Mouse (Mus musculus): ENCODE data around the gene Clcnka.

The Clcnka gene

GRCm38 (mm10) chr4:141398545-141398944 is at the start of gene Clcnka:
Gene Clcnka (minus strand): TSS chr4:141398724.
- DNase-seq (ENCODE audit: low spot score in 2 of 2) = no peak

DNA sequence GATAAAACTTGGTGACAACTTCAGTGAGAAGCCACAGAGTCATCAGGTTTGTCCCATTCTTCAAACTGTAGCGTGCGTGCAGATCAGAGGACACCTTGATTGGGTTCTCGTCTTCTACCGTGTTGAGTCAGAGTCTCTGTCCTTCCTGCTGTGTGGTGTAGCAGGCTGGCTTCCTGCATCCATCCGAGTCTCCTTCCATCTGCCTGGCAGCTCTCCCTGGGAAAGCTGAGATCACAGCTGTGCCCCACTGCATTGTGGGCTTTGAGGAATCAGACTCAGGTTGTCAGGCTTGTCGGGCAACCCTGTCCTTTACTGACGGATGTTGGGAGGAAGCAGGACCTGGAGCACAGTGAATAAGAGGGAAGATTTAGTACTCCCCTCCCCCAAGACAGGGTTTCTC is 47.7 kb upstream of the Clcnka start:
- peak in 1 of 2 experiments; percentile 43 for DNase-seq (ENCODE audit: low spot score in 2 of 2)

DNA sequence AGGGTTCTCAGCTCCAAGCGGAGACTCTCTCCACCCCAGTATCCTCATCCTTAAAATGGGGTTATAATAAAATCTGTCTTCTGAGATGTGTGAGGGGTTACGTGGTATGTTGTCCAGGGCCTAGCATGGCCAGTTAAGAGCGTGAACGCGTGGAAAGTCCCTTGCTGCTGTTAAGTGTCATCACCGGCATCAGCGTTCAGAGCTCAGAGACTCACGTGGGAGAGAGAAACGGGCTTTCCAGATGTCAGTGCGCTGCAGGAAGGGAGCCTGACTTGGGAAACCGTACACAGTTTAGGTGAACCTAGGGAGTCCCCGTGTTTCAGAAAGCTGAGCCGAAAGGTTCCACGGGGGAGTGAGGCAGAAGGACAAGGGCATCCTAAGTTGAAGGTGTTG is 46.8 kb upstream of the Clcnka start:
- DNase-seq (ENCODE audit: low spot score in 2 of 2) = peak in 1 of 2 experiments; percentile 12

- DNase-seq (ENCODE audit: low spot score in 2 of 2) = peak; percentile 83 to 87
Measured at GRCm38 (mm10) chr4:141444451-141445327, 46.2 kb upstream of the Clcnka start, which contains the start of gene Zbtb17. Gene Zbtb17 (plus strand): TSS chr4:141444654.

DNA sequence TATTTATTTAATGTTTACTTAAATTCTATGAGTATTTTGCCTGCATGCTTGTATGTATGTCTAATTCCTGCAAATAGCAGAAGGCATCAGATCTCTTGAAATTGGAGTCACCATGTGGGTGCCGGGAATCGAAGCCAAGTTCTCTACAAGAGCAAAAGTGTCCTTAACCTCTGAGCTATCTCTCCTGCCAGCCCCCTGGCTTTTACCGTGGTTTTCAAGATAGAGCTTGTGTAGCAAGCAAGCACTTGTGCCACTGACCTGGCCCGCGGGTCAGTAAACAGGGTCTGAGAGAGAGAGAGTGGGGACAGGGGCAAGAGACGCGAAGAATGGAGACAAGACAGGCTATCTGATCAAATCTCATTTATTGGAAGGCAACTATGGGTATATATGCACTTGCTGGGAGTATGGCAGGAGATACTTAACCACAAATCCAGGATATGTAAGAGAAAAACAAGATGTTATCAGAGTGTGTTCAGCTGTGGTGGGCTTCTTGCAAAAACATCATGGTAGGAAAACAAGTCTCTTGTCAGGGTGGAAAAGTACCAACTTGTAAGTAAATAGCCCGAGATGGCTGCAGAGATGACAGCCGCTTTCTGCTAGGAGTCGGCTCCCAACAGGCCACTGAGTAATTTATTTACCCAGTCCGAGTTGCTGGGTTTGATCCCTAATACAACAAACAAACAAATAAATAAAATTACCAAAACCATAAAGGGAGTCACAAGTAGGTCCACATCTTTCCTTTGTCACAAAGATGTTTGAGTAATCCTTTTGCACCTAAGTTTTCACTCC is 45.3 kb upstream of the Clcnka start:
- DNase-seq (ENCODE audit: low spot score in 2 of 2) = no peak

DNA sequence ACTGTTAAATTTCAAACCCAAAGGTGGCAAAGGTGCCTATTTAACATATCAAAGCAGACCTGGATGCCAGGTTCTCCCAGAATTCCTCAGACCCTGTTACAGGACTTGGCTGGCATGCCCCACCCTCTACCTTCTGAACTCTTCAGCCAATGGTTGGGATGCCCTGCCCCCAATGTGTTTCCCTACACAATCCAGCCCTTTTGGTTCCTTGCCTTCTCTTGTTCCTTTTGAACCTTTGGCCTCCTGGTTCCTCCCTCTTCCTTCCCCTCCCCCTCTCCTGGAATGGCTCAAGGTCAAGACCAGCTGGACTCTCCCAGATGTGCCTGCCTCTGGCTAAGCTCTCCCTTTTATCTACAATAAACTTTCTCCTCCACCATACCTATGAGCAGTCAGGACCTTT is 42.4 kb upstream of the Clcnka start:
- no peak for DNase-seq (ENCODE audit: low spot score in 2 of 2)

GRCm38 (mm10) chr4:141439083-141439803 is 40.7 kb upstream of the Clcnka start:
- no peak for DNase-seq (ENCODE audit: low spot score in 2 of 2)

DNA sequence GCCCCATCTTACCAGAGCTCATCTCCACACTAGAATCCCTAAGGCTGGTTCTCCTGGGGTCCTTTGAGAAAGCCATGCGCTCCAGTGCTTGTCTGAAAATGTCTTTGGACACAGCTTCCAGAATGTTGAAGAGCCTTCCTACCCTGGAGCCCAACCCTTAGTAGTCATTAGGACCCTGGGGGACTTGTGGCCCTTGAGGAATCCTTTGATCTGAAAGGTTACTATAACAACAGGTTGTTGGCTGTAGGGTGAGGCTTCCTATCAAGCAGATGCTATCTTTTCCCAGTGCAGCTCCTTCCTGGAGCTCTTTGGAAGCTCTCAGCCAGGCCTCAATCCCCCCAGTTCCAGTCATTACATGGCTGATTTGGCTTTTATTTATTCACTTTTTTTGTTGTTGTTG is 37.5 kb upstream of the Clcnka start, which contains the start of gene Srarp:
TSS of gene Srarp (minus strand) at position 132 of the 400 bp plus-strand sequence.
- no peak for DNase-seq (ENCODE audit: low spot score in 2 of 2)

DNA sequence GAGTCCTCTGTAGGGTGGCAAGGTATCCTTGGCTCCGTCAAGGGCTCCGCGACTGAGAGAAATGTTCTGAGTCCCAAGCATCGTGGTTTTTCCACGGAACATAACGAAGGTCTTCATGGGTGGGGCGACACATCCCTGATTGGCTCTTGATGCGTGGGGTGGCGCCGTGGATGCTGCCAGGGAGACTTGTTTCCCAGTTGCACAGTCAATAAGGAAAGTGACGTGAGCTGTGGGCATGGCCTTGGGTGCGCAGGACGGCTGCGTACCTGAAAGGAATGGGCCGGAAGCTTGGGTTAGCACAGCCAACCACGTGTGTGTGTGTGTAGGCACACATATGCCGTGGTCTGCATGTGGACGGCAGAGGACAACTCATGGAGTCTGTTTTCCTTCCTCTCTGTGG is 34.7 kb upstream of the Clcnka start:
- no peak for DNase-seq (ENCODE audit: low spot score in 2 of 2)

- DNase-seq (ENCODE audit: low spot score in 2 of 2) = no peak
Measured at GRCm38 (mm10) chr4:141432666-141433065, 34.1 kb upstream of the Clcnka start.

DNA sequence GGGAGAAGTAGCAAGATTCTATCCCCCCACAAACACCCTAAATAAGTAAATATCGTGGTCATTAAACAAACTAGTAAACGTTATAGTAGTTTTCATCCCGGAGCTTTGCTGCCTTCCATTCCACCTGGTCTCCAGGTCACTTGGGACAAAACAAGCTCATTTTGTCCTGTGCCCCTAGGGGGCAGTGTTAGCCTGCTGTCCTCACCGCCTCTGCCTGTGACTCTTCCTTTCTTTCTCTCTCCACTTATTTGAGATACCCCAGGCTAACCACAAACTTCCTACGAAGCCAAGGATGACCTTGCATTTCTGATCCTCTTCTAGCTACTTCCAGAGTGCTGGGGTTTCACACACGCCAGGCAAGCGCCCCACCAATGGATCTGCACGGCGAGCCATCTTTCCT is 32.5 kb upstream of the Clcnka start:
- DNase-seq (ENCODE audit: low spot score in 2 of 2) = peak; percentile 68 to 75

GRCm38 (mm10) chr4:141429847-141430246 is 31.3 kb upstream of the Clcnka start:
- DNase-seq (ENCODE audit: low spot score in 2 of 2) = peak in 1 of 2 experiments; percentile 39

DNA sequence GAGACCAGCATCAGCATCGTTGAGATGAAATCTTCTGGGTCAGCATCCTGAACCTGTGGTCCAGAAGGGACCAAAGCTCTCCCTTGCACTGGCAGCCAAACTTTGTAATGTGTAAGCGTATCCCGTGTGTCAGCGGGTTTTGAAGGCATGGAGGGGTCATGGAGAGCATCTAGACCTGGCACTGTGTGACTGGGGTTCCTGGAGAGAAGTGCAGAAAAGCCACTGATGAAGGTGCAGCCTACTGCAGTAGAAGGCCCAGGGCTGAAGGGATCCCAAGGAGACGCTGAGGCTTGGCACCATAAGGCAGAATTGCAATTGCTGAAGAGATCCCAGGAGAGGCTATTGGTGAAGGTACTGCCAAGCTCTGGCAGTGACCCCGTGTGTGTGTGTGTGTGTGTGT is 30.9 kb upstream of the Clcnka start:
- no peak for DNase-seq (ENCODE audit: low spot score in 2 of 2)

DNA sequence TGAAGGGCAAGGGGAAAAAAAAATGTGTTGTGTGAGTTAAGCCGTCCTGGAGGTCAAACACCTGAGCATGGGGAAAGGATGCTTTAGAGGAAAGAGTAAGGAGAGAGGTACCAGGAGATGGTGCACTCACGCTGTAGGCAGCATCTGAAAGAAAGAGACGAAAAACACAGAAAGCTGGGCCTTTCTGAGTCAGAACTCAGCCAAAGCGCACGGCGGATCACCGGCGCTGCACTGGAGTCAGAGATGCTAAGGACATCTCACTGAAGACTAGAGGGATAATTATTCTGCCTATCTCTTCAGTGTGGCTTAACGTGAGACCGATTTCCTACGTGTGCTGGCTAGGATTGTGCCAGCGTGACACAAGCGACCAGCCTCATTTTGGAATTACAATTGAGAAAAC is 29.4 kb upstream of the Clcnka start:
- no peak for DNase-seq (ENCODE audit: low spot score in 2 of 2)

DNA sequence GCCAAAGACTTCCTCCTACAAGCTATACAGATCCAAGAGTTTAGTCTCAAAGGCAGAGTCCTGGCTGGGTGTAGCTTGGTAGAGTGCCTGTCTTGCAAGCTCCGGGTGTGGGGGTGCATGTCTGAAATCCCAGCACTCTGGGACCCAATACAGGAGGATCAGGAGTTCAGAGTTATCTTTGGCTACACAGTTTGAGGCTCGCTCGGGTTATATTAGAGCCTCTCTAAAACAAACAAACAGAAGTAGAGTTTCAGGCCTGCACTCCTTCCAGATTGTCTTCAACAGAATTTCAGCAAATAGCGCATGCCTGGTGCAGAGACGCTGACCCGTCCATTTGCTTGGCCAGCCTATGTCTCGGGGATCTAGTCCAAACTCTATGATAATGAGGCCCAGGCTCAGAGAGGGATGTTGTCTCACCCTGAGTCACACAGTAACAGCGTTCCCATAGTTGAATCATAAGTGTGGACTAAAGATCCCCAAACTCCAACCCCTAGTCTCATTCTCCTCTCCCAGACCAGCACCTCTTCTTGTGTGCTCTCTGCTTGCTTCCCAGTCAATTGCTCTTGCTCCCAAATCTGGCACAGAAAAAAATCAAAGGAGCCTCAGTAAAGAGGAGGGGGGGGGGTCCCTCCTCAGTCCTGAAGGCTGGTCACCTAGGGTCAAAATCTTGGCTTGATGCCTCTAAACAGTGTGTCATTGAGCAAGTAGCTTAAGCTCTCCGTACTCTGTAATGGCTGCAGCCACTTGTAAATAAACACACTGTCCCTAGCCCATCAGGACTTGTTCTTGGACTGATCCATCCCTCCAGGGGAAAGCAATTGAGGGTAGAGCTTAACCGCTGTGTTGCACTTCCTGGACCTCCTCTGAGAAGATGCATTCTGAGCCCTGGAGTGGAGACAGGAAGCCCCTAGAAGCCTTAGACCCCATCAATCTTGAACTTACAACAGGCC is 28.5 kb upstream of the Clcnka start:
- no peak for DNase-seq (ENCODE audit: low spot score in 2 of 2)

- peak; percentile 79 to 80 for DNase-seq (ENCODE audit: low spot score in 2 of 2)
Measured at GRCm38 (mm10) chr4:141425484-141426479, 27.3 kb upstream of the Clcnka start.

DNA sequence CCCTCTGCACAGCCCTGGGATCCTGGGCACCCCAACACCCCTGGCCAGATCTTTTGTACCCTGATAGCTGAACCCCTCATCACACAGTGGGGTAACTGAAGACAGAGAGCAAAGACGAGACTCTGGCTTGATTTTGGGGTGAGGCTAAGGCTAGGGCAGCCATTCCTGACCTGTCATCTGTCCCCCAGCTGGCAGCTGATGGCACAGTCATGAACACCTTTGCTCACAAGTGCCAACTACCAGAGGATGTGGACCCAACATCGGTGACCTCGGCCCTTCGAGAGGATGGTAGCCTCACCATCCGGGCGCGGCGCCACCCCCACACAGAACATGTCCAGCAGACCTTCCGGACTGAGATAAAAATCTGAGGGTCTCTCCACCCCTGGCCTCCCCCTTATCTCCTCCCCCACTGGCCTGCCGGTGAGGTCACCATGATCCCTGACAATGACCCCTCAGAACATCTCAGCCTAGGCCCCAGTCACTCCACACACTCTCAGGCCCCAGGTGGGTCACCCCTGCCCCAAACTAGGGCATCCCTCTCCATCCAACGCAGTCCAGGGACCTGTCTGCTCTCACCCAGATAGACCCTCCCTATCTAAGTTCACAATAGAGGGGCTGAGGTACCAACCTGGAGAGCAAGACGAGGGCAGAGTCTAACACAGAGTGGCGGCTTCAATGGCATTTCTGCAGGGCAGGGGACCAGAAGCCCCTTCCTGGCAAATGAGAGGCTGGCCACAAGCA is 25.3 kb upstream of the Clcnka start:
- no peak for DNase-seq (ENCODE audit: low spot score in 2 of 2)

DNA sequence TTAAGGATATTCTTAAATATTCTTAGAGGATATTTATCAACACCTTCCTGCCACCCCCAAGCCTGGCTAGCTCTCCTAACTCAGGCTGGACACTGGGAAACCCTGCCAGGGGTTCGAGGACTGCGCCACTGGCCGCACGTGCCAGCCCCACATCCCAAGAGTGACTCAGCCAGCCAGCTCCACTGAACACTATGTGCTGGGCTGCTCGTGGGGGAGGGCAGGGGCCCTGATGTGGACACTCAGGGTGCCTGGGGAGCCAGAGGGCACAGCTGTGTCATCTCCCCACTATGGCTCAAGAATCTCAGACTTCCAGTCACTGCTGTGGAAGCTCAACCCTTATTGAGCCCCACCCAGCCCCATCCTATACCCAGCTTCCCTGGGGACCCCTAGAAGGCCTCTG is 24.8 kb upstream of the Clcnka start:
- DNase-seq (ENCODE audit: low spot score in 2 of 2) = no peak

DNA sequence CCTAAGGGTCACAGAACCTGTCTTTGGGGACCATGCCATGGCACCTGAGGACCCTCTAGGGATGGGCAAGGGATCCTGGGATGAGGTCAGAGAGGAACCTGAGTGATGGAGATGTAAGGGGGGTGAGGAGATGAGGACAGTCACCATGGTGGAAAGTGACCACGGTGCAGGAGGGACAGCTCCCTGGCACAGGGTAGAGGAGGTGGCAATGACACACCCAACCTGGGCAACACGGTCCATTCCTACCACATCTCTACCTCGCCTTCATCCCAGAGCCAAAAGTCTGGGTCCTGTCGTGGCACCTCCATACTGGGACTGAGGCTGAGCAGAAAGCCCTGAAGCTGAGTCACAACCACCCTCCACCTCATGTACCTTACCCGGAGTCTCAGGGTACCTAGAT is 24.3 kb upstream of the Clcnka start:
- DNase-seq (ENCODE audit: low spot score in 2 of 2) = no peak
